Mouse (Mus musculus) cerebral cortex, adult 2 months (tissue): ENCODE data around the gene Olfr906.

Source experiments
- WGBS: fragments of 180-500 bp; shearing (Covaris S2); methylation state at CpG from one replicate; pipeline ENCODE4 v1.1.7; 2018; 5-methylcytosine and 5-hydroxymethylcytosine counted together

The Olfr906 gene

DNA sequence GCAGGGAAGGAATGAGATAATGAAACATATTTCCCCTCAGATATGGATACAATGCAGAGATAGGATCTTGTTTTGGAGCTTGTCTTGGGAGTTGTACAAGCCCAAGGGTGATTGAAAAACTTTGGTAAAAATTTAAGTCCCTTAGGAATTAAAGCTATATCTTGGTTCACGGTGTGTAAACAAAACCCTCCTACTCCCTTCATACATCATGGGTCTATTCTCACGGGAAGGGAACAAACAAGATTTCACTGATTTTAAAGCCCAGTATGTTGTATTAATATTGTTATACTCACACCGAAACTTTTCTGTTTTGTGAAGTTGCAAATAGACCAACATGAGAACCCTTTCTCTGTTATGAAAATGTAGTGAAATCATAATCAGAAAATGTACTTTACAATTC lies at the start of gene Olfr906:
Olfr906 (plus strand) TSS at position 301 of the 400 bp plus-strand sequence.
- 84% methylated on average over 3 of the region's 3 CpGs for WGBS

DNA sequence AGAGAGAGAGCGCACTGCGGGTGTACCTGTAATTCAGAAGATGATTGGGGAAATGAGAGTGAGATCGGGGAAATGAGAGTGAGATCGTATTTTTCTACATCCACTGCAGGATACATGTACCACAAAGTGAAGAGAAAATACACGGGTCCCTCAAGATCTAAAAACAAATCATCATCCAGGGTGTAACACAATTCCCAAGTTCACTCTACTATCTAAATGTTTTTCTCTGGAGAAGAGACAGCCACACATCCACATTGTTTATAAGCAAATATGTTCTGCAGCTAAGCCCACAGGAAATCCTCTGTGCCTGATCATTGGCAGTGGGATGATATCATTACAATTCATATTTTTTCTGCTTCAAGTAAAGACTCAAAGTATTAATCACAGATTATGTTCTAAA lies 39.5 kb upstream of the Olfr906 start, which contains the start of gene Olfr902:
Olfr902 (plus strand) TSS at position 301 of the 400 bp plus-strand sequence.
- 85% methylated on average over 5 of the region's 5 CpGs for WGBS

DNA sequence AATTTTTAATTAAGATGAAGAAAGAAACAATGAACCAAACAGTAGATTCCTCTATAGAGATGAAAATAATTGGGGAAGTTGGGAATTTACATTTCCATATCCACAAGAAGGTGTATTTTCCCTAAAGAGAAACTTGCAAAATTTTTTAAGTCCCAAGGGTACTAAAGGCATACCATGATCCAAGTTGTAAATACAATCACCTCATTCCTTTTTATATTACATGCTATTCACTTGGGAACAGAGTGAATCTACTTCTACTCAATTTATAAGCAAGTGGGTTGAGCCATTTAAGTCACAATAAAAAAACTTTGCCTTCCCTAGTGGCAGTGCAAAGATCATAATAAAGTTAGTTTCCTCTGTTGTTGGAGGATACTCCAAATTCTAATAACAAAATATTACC lies 24.0 kb upstream of the Olfr906 start, which contains the start of gene Olfr904:
Olfr904 (plus strand) TSS at position 301 of the 400 bp plus-strand sequence.

DNA sequence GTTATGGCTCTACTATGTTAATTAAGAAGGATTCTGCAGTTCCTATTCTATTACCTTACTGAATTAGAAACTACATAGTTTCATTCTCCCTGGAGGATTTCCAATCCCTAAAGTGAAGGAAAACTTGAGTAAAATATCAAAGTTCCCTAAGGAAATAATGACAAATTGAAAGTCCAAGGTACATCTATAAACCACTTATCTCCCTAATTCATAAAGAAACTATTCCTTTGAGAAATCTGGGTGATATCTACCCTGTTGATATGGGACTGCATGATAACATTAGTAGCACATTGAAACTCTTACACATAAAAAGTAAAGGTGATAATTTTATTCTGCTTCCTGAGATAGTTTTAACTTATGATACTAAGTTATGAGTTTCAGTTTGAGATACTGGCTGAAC lies 16.1 kb upstream of the Olfr906 start, which contains the start of gene Olfr905:
Olfr905 (plus strand) TSS at position 301 of the 400 bp plus-strand sequence.

DNA sequence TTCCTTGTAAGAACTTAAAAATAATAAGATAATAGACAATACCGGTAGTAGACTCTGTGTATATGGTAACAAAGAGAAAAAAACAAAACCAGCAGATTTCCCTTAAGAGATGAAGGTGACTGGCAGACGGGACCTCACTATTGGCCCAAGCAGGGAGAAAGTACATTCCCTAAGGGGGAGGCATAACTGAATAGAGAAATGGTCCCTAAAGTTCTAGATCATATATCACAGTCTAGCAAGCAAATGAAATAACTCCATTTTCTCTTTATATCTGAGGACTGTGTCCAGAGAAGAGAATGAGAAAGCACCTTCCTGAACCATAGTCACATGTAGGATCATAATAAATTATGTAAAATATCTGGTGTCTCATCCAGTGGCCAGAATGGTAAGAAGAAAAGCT lies 8.6 kb downstream of the Olfr906 start, which contains the start of gene Olfr907:
Olfr907 (plus strand) TSS at position 301 of the 400 bp plus-strand sequence.
- 84% methylated on average over 2 of the region's 2 CpGs for WGBS

DNA sequence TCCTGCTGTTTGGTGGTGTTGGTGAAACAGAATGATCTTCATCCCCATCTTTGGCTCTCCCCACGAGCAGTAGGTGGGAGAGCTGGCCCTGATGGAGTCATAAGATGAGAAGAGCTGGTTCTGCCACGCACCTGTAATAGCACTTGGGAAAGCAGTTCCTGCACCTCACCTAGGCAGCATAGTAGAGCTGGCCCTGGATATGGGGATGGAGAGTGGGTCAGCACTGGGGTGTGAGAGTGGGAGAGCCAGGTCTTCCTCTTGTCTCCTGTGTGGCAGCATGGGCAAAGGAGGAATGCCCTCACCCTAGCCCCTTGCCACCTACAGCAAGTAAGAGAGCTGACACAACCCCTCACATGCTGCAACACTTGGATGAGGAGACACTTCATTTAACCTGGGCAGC lies 25.5 kb downstream of the Olfr906 start:
- 77% methylated on average over 2 of the region's 2 CpGs for WGBS

DNA sequence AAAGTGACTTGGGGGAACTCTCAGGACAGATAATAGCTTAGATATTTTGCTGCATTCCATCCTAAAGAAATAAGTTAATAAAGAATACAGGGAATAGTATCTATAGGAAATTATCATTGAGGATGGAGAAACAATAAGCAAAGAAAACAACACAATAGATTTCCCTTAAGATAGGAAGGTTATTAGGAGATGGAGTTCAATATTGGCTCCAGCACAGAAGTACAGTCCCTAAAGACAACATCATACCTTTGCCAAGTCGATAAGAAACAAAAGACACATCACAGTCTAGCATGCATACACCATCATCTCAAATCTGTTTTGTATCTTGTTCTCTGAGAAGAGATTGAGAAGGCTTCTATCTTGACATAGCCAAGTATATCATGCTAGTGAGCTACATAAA lies 34.4 kb downstream of the Olfr906 start, which contains the start of gene Olfr911-ps1:
Olfr911-ps1 (plus strand) TSS at position 301 of the 400 bp plus-strand sequence.
- 89% methylated on average over 1 of the region's 1 CpGs for WGBS

DNA sequence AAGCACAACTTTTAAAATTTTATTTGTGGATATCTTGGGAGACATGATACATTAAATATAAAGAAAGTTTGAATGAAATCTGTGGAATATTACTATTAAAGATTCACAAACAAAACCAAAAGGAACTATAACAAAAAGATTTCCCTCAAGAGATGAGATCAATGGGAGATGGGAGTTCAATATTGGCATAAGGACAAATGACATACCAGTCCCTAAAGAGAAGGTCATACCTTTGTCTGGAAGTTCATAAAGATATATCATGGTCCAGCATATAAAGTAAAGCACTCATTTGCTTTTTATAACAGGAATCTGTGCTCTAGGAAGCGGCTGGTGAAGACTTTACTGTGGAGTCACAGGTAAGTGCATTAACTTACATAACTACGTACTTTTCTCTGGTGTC lies 50.7 kb downstream of the Olfr906 start, which contains the start of gene Olfr910:
Olfr910 (plus strand) TSS at position 301 of the 400 bp plus-strand sequence.
- WGBS: 93% methylated on average over 2 of the region's 2 CpGs
